Mouse (Mus musculus): Measurements from ENCODE around the gene Ispd.
A peak's percentile ranks its signal among the peaks of the same experiment; 100 is the strongest.

Ispd gene

DNA sequence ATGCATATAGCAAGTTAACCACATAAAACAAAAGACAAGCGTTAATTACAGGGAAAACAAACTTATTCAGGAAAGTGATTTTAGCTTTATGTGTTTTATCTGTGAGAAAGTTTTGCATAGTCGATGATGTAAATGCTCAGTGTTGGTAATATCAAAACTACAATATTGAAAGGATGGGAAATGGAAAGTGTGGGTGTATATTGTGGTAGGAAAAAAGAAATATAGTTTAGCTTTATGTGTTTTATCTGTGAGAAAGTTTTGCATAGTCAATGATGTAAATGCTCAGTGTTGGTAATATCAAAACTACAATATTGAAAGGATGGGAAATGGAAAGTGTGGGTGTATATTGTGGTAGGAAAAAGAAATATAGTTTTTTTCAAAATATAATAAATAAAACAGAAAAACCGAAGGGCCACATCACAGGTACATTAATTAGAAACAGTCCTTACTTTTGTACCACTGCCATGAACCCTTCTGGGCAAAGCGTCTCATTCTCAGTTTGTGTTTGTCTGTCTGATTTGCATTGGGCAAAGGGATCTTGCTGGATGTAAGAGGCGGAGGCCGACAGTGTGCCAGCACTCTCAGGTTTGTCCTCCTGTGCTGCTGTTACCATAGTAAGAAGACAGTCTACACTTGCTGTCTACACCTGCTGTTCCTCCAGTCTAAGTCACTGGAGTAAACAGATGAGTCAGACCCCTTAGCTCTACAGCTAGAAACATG, 87.2 kb downstream of the Ispd start:
- peak; percentile 10 for DNase-seq (ENCODE audit: low read depth, low spot score)

- peak; percentile 74 for DNase-seq (ENCODE audit: low read depth, low spot score)
Observed at GRCm38 (mm10) chr12:36471411-36471810, 90.2 kb downstream of the Ispd start.

DNA sequence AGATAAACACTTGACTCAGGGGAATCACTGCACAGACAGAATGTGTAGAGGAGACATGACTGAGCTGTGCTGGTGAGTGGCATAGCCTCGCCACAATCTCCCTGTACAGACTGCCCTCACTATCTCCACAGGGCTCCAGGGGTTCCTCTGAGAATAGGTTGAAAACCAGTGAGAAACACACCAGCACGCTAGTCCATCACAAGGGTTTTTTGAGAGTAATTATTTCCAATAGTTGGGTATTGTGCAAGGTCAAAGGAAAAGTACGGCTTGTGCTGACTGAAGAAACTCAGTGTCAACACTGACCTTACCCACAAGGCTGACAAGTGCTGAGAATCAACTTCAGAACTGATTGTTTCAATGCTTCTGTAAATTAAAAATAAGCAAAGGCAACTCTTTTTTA, 92.9 kb downstream of the Ispd start:
- no peak for DNase-seq (ENCODE audit: low read depth, low spot score)

- no peak for DNase-seq (ENCODE audit: low read depth, low spot score)
Observed at GRCm38 (mm10) chr12:36475269-36475668, 94.0 kb downstream of the Ispd start.

- DNase-seq (ENCODE audit: low read depth, low spot score), result no peak
Observed at GRCm38 (mm10) chr12:36476476-36476875, 95.2 kb downstream of the Ispd start.

DNA sequence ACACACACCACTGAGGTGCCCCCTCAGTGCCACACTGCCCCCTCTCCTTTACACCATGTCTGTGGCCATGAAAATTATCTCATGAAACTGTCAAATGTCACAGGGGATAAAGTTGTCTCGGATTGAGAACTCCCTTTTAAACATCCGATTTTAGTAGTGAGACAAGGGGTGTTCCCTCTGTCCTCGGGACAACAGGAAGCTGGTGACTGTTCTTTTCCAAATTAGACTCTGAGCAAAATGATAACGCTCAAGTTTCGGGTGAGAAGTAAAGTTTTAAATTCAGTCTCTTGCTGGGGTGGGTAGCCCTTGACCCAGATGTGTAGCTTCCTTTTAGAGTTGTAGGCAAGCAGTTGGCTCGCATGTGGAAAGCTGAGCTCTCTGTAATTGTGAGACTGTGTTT, 96.3 kb downstream of the Ispd start:
- DNase-seq (ENCODE audit: low read depth, low spot score), result no peak

- no peak for DNase-seq (ENCODE audit: low read depth, low spot score)
Observed at GRCm38 (mm10) chr12:36477926-36478325, 96.7 kb downstream of the Ispd start.

- DNase-seq (ENCODE audit: low read depth, low spot score), result no peak
Observed at GRCm38 (mm10) chr12:36481742-36482141, 100.5 kb downstream of the Ispd start.

- DNase-seq (ENCODE audit: low read depth, low spot score), result no peak
Observed at GRCm38 (mm10) chr12:36483346-36483745, 102.1 kb downstream of the Ispd start.

GRCm38 (mm10) chr12:36497565-36497964, 116.3 kb downstream of the Ispd start:
- DNase-seq (ENCODE audit: low read depth, low spot score), result no peak

- DNase-seq (ENCODE audit: low read depth, low spot score), result peak; percentile 52
Observed at GRCm38 (mm10) chr12:36507111-36507903, 126.1 kb downstream of the Ispd start.

- peak; percentile 55 for DNase-seq (ENCODE audit: low read depth, low spot score)
Observed at GRCm38 (mm10) chr12:36509954-36510642, 128.8 kb downstream of the Ispd start.

GRCm38 (mm10) chr12:36521774-36522173, 140.5 kb downstream of the Ispd start:
- no peak for DNase-seq (ENCODE audit: low read depth, low spot score)

GRCm38 (mm10) chr12:36523515-36523914, 142.3 kb downstream of the Ispd start:
- no peak for DNase-seq (ENCODE audit: low read depth, low spot score)

GRCm38 (mm10) chr12:36530920-36531319, 149.7 kb downstream of the Ispd start:
- DNase-seq (ENCODE audit: low read depth, low spot score), result no peak

DNA sequence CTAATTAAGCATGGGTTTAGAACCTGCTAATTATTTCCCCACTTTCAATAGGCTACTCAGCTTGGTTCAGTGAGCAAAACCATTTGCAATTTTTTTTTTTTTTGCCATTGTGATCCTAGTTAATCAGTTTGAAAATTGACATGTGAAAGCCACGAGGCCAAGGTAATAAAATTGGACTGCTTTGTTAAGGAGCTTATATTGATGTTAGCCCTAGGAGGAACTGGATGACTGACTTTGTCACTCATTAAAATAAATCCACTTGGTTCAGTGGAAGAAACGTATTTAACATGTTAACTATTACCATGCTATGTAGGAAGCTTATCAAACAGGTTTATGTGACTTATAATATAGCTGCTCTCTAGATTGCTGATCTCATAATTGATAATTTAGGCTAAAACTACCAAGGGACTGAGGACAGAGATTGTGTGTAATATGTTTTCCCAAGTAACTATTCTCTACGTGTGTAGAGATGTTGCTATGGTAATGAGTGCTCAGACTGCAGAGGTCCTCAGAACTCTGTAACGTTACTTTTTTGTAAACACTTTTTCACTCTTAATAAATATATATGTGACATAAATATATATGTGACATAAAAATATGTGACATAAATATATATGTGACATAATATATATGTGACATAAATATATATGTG, 150.3 kb downstream of the Ispd start:
- DNase-seq (ENCODE audit: low read depth, low spot score), result no peak

GRCm38 (mm10) chr12:36532525-36532924, 151.3 kb downstream of the Ispd start:
- DNase-seq (ENCODE audit: low read depth, low spot score), result no peak

- DNase-seq (ENCODE audit: low read depth, low spot score), result no peak
Observed at GRCm38 (mm10) chr12:36533160-36533900, 152.1 kb downstream of the Ispd start.

DNA sequence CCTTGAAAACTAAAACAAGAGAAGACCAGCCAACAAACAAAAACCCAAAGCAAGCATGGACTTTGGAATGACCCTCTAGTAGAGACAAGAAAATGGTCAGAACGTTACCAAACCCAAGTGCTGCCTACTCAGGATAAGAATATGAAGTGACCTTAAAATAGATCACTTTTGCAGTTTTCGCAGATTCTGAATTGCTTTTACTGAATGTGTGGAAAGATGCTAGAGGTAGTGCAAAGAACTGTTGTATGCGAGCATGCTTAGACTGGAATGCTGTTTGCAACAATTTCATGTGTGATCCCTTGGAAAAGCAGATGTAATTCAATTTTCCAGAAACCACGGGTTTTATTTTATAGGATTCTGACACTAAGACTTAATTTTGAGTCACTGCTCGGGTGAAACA, 153.3 kb downstream of the Ispd start:
- DNase-seq (ENCODE audit: low read depth, low spot score), result peak; percentile 24

DNA sequence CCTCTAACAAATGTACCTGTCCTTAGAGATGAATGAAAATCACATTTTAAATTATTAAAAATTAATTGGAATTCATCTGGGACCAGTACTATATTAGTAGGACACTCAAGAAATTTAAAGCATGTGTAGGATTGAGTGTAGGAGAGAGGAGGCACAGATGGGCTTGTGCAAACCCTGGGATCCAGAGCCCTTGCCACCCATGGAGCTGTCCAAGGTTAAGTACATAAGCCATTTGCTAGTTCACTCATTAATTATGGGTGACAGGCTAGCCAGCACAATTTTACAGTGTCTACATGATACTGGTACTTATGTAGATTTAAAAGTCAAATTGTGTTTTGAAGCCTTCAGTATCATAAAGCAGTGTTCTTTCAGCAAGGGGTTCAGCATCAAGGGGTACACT, 164.1 kb downstream of the Ispd start:
- no peak for DNase-seq (ENCODE audit: low read depth, low spot score)

GRCm38 (mm10) chr12:36549474-36549873, 168.2 kb downstream of the Ispd start:
- DNase-seq (ENCODE audit: low read depth, low spot score), result no peak

Data from brain, adult 2 months (tissue).